Mouse (Mus musculus) C2C12 (cell line): ENCODE measurements around the gene Naa80. TPM values are rescaled to one million over a fixed set of nuclear protein-coding genes. Genes with fewer than 3 reads are reported as not detected.

Experiments used
- H3K27me3 ChIP-seq: one replicate; pipeline ENCODE4 v1.6.1; 2011; ENCODE audit not compliant: control insufficient read depth, insufficient read depth, insufficient read length
- H3K36me3 ChIP-seq: one replicate; pipeline ENCODE4 v1.6.1; 2011; ENCODE audit not compliant: control insufficient read depth, insufficient read depth
- H3K4me3 ChIP-seq: one replicate; pipeline ENCODE4 v1.5.1; 2011; ENCODE audit warnings: mild to moderate bottlenecking, control low read depth; ENCODE audit not compliant: poor library complexity, insufficient read depth, severe bottlenecking
- H3K79me2 ChIP-seq: one replicate; pipeline ENCODE4 v1.6.1; 2011; ENCODE audit not compliant: control insufficient read depth, insufficient read depth
- H3K79me3 ChIP-seq: one replicate; pipeline ENCODE4 v1.6.1; 2011; ENCODE audit warnings: low read depth, control low read depth
- H3ac ChIP-seq: one replicate; pipeline ENCODE3; 2011; ENCODE audit warnings: low read depth; ENCODE audit not compliant: control insufficient read depth, insufficient read length
- CEBPB ChIP-seq: IDR thresholded peaks from one replicate; pipeline ENCODE4 v1.6.1; 2011; ENCODE audit warnings: low read depth, mild to moderate bottlenecking, control low read depth, moderate library complexity
- CTCF ChIP-seq: IDR thresholded peaks from one replicate; pipeline ENCODE4 v1.5.1; 2011; ENCODE audit not compliant: control insufficient read depth, insufficient read depth, insufficient read length
- FOSL1 ChIP-seq: IDR thresholded peaks from one replicate; pipeline ENCODE4 v1.8.0; 2011; ENCODE audit warnings: mild to moderate bottlenecking, low read length; ENCODE audit not compliant: poor library complexity, insufficient read depth, severe bottlenecking
- MAX ChIP-seq: IDR thresholded peaks from one replicate; pipeline ENCODE4 v1.6.1; 2011; ENCODE audit warnings: mild to moderate bottlenecking, control low read depth
- MYOD1 ChIP-seq: IDR thresholded peaks from one replicate; pipeline ENCODE4 v1.6.1; 2011; ENCODE audit warnings: low read depth; ENCODE audit not compliant: control insufficient read depth, insufficient read length
- MYOG ChIP-seq: IDR thresholded peaks from one replicate; pipeline ENCODE4 v1.6.1; 2011; ENCODE audit not compliant: control insufficient read depth, insufficient read length; ENCODE audit errors: extremely low read depth
- USF1 ChIP-seq: IDR thresholded peaks from one replicate; pipeline ENCODE4 v1.6.1; 2011; ENCODE audit warnings: low read depth, mild to moderate bottlenecking, control low read depth, moderate library complexity
- polyA plus RNA-seq: library from polyadenylated mRNA; unstranded; fragments of >200 nt; fragmentation: generic; extraction: Trizol; gene quantifications from one replicate; pipeline ENCODE4 v1.2.1, GENCODE M21; 2012; ENCODE audit warnings: missing spikeins

Naa80 gene
- polyA plus RNA-seq, 1 experiment = 8.2 TPM

- peak; percentile 14 for TF ChIP-seq USF1
- no peak for TF ChIP-seq CTCF
- Histone ChIP-seq H3ac (peak within 1 kb of the TSS; percentile 84), H3K36me3 (peaks cover under 1% of the 10 kb centered on the region), H3K79me2 (peaks cover 43% of the 10 kb centered on the region), H3K27me3 (no peaks in the 10 kb centered on the region), H3K4me3 (peak within 1 kb of the TSS; percentile 45), H3K79me3 (peaks cover 21% of the 10 kb centered on the region)
Observed at GRCm38 (mm10) chr9:107551117-107551889, 27.4 kb upstream of the Naa80 start, which contains the start of gene Rassf1. Rassf1 (plus strand) TSS chr9:107551555.

- peaks cover 49% of the 10 kb centered on the region for H3K79me2 ChIP-seq
- H3K79me3 ChIP-seq = peaks cover 28% of the 10 kb centered on the region
- TF ChIP-seq CTCF (no peak), MAX (no peak), FOSL1 (no peak), USF1 (no peak), CEBPB (no peak), MYOG (no peak), MYOD1 (no peak)
- H3K4me3 ChIP-seq = peak overlapping the region; percentile 45
- H3K36me3 ChIP-seq = peaks cover 7% of the 10 kb centered on the region
- peak overlapping the region; percentile 84 for H3ac ChIP-seq
- H3K27me3 ChIP-seq = no peaks in the 10 kb centered on the region
Observed at GRCm38 (mm10) chr9:107551890-107552355, 26.8 kb upstream of the Naa80 start.

DNA sequence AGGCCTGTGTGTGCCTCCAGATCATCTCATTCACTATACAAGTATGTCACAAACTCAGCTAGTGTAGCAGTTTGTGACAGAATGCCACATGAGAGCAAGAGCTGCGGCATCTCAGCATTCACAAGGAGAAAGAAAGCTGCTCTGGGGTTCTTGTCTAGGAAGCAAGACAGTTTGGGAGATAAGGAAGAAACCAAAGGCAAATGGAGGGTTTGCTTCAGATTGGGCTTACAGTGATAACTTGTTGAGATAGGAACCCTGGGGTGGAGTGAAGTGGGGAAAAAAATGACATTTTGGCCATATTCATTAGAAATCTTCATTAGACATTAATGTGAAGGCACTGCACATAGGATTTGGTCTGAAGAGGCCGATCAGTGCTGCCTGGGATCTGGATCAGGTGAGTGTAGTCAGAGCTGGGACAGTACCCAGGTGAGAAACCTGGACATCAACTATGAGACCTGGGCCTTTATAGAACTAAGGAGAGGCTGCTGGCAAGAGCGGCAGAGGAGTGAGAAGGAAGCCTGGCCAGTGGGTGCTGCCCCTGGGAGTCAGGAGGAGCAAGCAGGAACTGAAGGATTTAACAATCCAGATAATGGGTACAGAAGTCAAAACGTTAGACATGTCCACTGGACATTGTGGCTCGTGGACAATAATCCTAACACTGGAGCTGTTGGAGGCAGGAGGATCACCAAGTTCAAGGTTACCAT, 25.8 kb upstream of the Naa80 start:
- H3K27me3 ChIP-seq = no peaks in the 10 kb centered on the region
- H3K36me3 ChIP-seq = peaks cover 16% of the 10 kb centered on the region
- peak overlapping the region; percentile 52 for H3ac ChIP-seq
- no peak for TF ChIP-seq CEBPB
- TF ChIP-seq CTCF = no peak
- no peak for TF ChIP-seq MYOG
- no peak for TF ChIP-seq MAX
- TF ChIP-seq FOSL1 = no peak
- TF ChIP-seq USF1 = no peak
- no peak for TF ChIP-seq MYOD1
- H3K4me3 ChIP-seq = no peak overlapping the region
- H3K79me2 ChIP-seq = peaks cover 59% of the 10 kb centered on the region
- peaks cover 33% of the 10 kb centered on the region for H3K79me3 ChIP-seq

DNA sequence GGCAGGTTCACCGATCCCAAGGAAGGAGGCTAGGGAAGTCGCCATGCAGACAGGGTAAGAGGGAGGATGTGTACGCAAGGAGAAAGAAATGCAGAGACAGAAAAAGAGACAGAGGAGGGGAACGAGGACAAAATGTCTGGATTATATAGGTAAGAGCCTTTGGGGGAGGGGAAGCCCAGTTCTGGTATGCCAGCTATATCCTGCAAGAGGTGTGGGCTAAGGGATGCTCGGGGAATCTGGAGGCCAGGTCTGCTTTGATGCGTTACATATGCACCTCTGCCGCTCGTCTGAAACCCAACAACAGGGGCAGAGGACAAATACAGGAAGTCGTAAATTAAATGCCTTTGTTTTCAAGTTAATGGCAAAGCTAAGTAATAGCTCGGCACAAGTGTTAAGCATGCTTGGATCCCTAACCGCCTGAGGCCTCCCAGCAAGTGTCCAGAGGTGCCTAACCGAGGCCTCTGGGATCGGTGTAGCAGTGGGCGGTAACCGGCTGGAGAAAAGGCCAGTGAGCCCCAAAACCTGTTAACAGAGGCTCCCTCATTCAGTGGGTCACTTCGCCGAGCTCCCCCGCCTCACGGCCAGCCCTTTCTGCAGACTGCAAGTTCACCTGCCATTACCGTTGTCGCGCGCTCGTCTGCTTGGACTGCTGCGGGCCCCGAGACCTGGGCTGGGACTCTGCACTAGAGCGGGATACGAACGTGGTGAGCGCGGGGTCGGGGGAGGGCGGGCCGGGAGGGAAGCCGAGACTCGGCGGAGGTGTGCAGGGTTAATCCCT, 25.0 kb upstream of the Naa80 start:
- Histone ChIP-seq H3K4me3 (peak overlapping the region; percentile 82), H3K27me3 (no peaks in the 10 kb centered on the region), H3K79me2 (peaks cover 67% of the 10 kb centered on the region), H3ac (peak overlapping the region; percentile 52), H3K36me3 (peaks cover 25% of the 10 kb centered on the region), H3K79me3 (peaks cover 34% of the 10 kb centered on the region)
- TF ChIP-seq CTCF (no peak), MYOG (no peak), FOSL1 (no peak), USF1 (no peak), MAX (no peak), MYOD1 (no peak), CEBPB (no peak)

- no peaks in the 10 kb centered on the region for H3K27me3 ChIP-seq
- H3K79me3 ChIP-seq = peaks cover 40% of the 10 kb centered on the region
- peaks cover 74% of the 10 kb centered on the region for H3K79me2 ChIP-seq
- H3K36me3 ChIP-seq = peaks cover 32% of the 10 kb centered on the region
- H3ac ChIP-seq = peak overlapping the region; percentile 97
- no peak for TF ChIP-seq CEBPB
- TF ChIP-seq MAX = peak; percentile 73
- H3K4me3 ChIP-seq = peak overlapping the region; percentile 82
Observed at GRCm38 (mm10) chr9:107554319-107554825, 24.3 kb upstream of the Naa80 start.
